Mouse (Mus musculus): ENCODE results near the gene Serpina1e. TPM values are rescaled to one million over a fixed set of nuclear protein-coding genes. Genes with fewer than 3 reads are reported as not detected.

Serpina1e gene
- not detected in 2 replicates for polyA plus RNA-seq (2016; fragmentation: Nextera tagmentation; extraction: Ambion mirVana)

DNA sequence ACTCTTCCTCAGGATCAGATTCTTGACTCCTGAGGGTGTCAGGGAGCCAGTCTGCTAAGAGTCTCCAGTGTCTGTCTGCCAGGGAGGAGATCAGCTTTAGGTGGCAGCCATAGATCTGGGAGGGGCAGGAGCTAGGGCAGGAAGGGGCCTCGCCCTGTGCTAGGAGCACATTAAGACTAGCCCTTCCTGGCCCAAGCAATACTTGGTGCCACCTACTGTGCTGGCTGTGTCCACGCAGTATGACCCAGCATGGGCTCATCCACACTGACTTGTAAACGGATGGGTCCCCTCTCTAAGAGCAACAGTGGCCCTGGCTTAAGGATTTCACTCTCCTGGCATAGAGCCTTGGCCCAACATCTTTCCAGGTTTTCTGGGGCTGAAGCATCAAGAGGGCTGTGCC is at the start of gene Serpina1e:
Serpina1e (minus strand) TSS at position 178 of the 400 bp plus-strand sequence.
- no peaks in the 10 kb centered on the region for H3K27me3 ChIP-seq
- H3K9me3 ChIP-seq (replicated peaks), result no peaks in the 10 kb centered on the region
- no peak within 1 kb of the TSS for H3K4me3 ChIP-seq
- no peak for ATAC-seq (ENCODE audit: low FRiP score)
- no peaks in the 10 kb centered on the region for H3K36me3 ChIP-seq
- no peak within 1 kb of the TSS for H3K9ac ChIP-seq
- H3K4me1 ChIP-seq, result no peaks in the 10 kb centered on the region
- WGBS, result 75% methylated on average over 3 of the region's 3 CpGs
- H3K4me2 ChIP-seq (replicated peaks), result no peak within 1 kb of the TSS
- no peak within 1 kb of the TSS for H3K27ac ChIP-seq

DNA sequence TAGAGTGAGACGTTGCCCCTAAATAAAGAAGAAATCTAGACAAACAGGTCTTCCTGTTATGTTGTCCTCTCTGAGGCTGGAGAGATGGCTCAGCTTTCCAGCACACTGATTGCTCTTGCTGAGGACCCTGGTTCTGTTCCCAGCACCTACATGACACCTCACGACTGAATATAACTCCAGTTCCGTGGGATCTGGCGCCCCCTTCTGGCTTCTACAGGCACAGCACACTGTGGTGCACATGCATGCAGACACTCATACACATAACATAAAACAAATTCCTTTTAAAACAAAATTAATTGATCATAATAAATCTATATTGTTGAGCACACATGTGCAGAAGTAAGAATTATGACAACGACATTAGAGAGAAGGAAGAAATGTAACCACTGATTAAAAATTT is 45.9 kb upstream of the Serpina1e start:
- Histone ChIP-seq H3K36me3 (no peaks in the 10 kb centered on the region), H3K9ac (no peak overlapping the region), H3K27ac (no peak overlapping the region), H3K4me1 (no peaks in the 10 kb centered on the region; the same call in 1 of the 2 replicates), H3K27me3 (no peaks in the 10 kb centered on the region), H3K4me2 (replicated peaks) (no peak overlapping the region), H3K9me3 (replicated peaks) (peaks cover 6% of the 10 kb centered on the region), H3K4me3 (no peak overlapping the region)
- WGBS, result 83% methylated on average over 5 of the region's 5 CpGs
- no peak for ATAC-seq (ENCODE audit: low FRiP score)

DNA sequence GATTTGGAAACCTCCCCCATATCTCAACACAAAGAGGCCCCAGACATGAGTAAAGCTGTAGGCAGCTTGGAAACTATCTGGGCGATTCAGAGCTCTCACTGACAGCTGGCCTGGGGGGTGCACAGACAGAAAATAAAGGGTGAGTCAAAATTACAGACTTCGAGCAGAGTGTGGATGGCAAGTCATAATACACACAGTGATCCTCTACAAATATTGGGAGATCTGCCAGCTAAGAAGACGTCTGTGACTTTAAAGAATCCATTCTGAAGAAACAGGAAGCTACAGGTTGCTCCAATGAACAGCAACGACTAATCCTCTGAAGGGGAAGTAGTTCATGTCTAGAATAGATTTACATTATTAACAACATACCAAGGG is 44.5 kb upstream of the Serpina1e start:
- Histone ChIP-seq H3K9me3 (replicated peaks) (peaks cover 6% of the 10 kb centered on the region), H3K9ac (no peak overlapping the region), H3K27ac (no peak overlapping the region), H3K4me2 (replicated peaks) (no peak overlapping the region), H3K4me1 (no peaks in the 10 kb centered on the region; the same call in 1 of the 2 replicates), H3K27me3 (no peaks in the 10 kb centered on the region), H3K4me3 (no peak overlapping the region), H3K36me3 (no peaks in the 10 kb centered on the region)
- WGBS, result 76% methylated on average over 4 of the region's 4 CpGs
- no peak for ATAC-seq (ENCODE audit: low FRiP score)

DNA sequence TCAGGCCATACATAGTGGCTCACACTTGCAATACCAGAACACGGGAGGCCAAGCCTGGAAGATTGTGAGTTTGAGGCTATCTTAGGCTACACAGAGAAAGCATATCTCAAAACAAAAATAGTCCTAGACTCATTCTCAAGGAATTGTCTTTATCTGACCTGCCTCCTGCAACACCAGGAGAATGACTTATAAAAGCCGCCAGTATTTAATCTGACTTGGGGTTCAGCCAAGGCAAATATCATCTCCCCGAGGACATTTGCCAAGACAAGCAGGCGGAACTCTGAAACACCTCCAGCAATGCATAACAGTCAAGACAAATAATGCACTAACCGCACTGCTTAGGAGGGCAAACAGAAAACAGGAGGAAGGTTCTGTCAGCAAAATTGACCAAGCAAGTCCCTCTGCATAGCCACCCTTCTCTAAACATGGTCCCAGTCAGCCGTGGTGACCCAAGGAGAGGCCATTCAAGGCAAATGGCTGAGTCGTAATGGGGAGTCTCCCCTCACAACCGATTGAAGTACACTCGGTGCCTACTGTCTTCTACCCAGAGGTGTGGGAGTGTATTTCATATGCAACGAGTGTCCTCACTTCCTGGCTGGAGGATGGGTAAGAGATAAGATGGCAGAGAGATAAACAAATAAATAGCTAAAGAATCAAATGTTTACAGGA is 43.9 kb upstream of the Serpina1e start:
- no peak overlapping the region for H3K9ac ChIP-seq
- H3K9me3 ChIP-seq (replicated peaks), result peaks cover 6% of the 10 kb centered on the region
- no peak overlapping the region for H3K4me3 ChIP-seq
- H3K27me3 ChIP-seq, result no peaks in the 10 kb centered on the region
- WGBS, result 89% methylated on average over 10 of the region's 10 CpGs
- no peaks in the 10 kb centered on the region for H3K36me3 ChIP-seq
- no peaks in the 10 kb centered on the region; the same call in 1 of the 2 replicates for H3K4me1 ChIP-seq
- no peak for ATAC-seq (ENCODE audit: low FRiP score)
- H3K27ac ChIP-seq, result no peak overlapping the region
- H3K4me2 ChIP-seq (replicated peaks), result no peak overlapping the region

DNA sequence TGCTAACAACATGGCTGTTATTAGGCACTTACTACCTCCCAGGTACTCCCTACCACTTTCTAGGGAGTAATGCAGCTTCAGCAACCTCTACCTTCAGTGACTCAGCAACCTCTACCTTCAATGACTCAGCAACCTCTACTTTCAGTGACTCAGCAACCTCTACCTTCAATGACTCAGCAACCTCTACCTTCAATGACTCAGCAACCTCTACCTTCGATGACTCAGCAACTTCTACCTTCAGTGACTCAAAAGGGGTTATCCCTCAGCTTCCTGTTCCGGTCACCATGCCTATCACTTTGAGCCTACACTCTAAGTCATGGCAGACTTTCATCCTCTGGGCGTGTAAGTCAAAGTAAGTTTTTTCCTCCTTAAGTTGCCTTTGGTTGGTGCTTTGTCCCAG is 41.8 kb upstream of the Serpina1e start:
- Histone ChIP-seq H3K36me3 (no peaks in the 10 kb centered on the region), H3K4me3 (no peak overlapping the region), H3K9ac (no peak overlapping the region), H3K9me3 (replicated peaks) (peaks cover 6% of the 10 kb centered on the region), H3K27ac (no peak overlapping the region), H3K4me1 (no peaks in the 10 kb centered on the region; the same call in 1 of the 2 replicates), H3K4me2 (replicated peaks) (no peak overlapping the region), H3K27me3 (no peaks in the 10 kb centered on the region)
- 93% methylated on average over 3 of the region's 3 CpGs for WGBS
- no peak for ATAC-seq (ENCODE audit: low FRiP score)

DNA sequence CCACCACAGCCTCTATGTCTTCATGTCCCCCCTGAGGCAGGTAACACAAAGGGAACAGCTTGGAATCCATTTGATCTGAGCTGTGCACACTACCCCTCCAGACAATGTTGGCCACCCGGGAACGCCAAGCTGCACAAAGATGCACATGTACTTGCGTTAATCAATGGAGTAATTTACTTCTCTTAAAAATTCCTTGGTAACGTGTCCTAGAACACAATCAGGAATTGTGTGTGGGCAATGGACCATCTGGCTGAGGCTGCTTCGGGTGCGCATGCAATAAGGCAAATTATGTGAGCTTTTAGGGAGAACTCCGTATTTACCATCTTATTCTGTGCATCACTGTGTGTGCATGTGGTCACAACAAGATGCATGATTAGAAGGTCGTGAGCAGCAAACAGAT is 40.8 kb upstream of the Serpina1e start:
- ATAC-seq (ENCODE audit: low FRiP score), result no peak
- no peak overlapping the region for H3K9ac ChIP-seq
- no peaks in the 10 kb centered on the region for H3K27me3 ChIP-seq
- no peak overlapping the region for H3K27ac ChIP-seq
- H3K36me3 ChIP-seq, result no peaks in the 10 kb centered on the region
- H3K4me1 ChIP-seq, result no peaks in the 10 kb centered on the region; the same call in 1 of the 2 replicates
- peaks cover 4% of the 10 kb centered on the region for H3K9me3 ChIP-seq (replicated peaks)
- 78% methylated on average over 8 of the region's 8 CpGs for WGBS
- H3K4me2 ChIP-seq (replicated peaks), result no peak overlapping the region
- H3K4me3 ChIP-seq, result no peak overlapping the region

DNA sequence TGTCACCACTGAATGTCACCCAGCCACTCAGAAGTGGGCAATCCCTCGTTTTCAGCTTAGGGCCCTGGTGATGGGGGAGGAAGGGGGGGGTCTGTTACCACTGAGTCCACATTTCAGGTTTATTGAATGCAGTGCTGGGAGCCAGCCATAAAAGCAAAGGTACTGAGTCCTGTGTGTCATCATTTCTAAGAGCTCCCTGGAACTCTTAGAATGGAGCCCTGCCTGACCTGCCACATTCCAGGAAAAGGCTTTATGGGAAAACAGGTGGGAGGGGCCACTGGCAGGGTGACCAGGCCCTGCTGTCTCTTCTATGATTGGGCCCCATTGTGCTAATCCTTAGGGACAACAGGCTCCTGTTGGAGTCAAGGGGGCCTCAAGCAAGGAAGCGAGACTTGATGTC is 37.7 kb upstream of the Serpina1e start:
- Histone ChIP-seq H3K27ac (no peak overlapping the region), H3K4me2 (replicated peaks) (no peak overlapping the region), H3K9me3 (replicated peaks) (no peaks in the 10 kb centered on the region), H3K9ac (no peak overlapping the region), H3K27me3 (peaks cover 5% of the 10 kb centered on the region; the same call in 1 of the 2 replicates), H3K4me1 (no peaks in the 10 kb centered on the region; the same call in 1 of the 2 replicates), H3K4me3 (no peak overlapping the region), H3K36me3 (no peaks in the 10 kb centered on the region)
- no peak for ATAC-seq (ENCODE audit: low FRiP score)
- WGBS, result 75% methylated on average over 2 of the region's 2 CpGs

DNA sequence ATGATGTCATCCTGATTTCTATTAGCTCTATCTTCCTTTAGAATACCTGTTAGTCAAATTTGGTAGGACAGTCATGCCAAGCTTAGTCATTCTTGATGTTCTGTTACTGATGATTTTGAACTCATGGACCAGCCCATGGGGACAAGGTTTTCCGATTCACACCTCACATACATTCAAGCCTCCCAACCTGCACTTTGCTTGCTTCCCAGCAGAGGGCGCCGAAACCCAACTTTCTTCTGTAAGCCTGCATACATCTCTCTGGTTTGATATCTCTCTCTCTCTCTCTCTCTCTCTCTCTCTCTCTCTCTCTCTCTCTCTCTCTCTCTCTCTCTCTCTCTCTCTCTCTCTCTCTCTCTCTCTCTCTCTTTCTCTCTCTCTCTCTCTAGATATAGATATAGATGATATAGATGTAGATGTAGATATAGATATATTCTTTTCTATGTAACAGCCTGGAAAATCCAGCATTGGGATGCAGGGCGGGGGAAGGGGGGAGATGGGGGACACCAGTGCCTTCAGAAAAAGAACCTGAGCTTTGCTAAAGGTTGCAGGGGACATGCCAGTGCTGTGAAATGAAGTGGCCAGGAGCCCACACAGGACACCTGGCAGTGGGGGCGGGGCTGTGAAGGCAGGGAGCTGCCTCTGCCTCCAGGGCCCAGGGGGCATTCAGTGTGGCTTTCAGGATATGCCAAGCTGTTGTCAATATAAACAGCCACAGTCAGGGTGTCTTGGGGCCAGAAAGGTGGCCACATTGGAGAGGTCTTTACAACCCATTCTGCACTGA is 36.7 kb upstream of the Serpina1e start:
- no peak for ATAC-seq (ENCODE audit: low FRiP score)
- 39% methylated on average over 5 of the region's 5 CpGs for WGBS

DNA sequence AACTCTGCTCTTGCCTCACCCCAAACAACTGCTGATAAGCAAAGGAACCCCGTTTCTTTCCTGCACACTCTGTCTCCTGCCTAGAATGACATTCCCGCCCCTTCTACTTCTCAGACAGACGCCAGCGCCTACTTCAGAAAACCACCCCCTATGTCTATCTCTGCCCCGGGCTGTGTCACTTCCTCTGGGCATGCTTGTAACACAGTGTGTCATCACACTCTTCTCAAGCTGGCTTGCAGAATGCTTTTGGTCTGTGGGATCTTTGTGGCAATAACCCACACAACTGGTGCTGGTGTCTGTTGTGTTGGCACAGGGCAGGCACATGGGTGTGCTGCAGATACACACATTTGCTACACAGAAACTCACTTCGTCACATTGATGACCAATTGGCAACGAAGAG is 34.2 kb upstream of the Serpina1e start:
- Histone ChIP-seq H3K4me2 (replicated peaks) (no peak overlapping the region), H3K27ac (no peak overlapping the region), H3K9me3 (replicated peaks) (no peaks in the 10 kb centered on the region), H3K36me3 (no peaks in the 10 kb centered on the region), H3K4me3 (no peak overlapping the region), H3K27me3 (peaks cover 5% of the 10 kb centered on the region; the same call in 1 of the 2 replicates), H3K9ac (no peak overlapping the region), H3K4me1 (no peaks in the 10 kb centered on the region)
- ATAC-seq (ENCODE audit: low FRiP score), result no peak
- 80% methylated on average over 7 of the region's 7 CpGs for WGBS

More for the DNA sequence above, 36.7 kb upstream of the Serpina1e start:
- no peaks in the 10 kb centered on the region for H3K9me3 ChIP-seq (replicated peaks)
- no peaks in the 10 kb centered on the region for H3K36me3 ChIP-seq
- H3K9ac ChIP-seq, result no peak overlapping the region
- no peaks in the 10 kb centered on the region; the same call in 1 of the 2 replicates for H3K4me1 ChIP-seq
- no peak overlapping the region for H3K4me2 ChIP-seq (replicated peaks)
- H3K27me3 ChIP-seq, result peaks cover 5% of the 10 kb centered on the region; the same call in 1 of the 2 replicates
- no peak overlapping the region for H3K4me3 ChIP-seq
- no peak overlapping the region for H3K27ac ChIP-seq

DNA sequence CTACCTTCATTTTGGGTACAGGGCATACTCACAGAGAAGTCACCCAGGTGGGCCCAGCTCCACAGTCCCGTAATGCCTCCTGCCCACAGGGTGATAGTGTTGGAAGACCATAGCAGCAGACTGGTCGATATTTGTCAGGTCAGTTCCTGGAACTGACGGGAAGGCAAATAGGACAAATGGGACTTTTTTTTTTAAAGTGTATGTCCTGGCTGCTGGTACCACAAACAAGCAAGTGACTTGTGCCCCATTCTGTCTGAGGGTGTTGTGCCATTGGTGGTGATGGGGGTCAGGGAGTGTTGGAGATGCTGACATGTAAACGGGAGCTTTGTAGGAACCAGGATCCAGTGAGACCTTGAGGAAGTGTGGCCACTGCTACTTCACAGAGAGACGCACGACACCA is 31.1 kb upstream of the Serpina1e start, which contains the start of gene Serpina11:
Serpina11 (minus strand) TSS at position 101 of the 400 bp plus-strand sequence.
- H3K36me3 ChIP-seq, result no peaks in the 10 kb centered on the region
- no peak within 1 kb of the TSS for H3K4me3 ChIP-seq
- H3K27ac ChIP-seq, result no peak within 1 kb of the TSS
- no peak within 1 kb of the TSS for H3K9ac ChIP-seq
- peaks cover 5% of the 10 kb centered on the region; the same call in 1 of the 2 replicates for H3K27me3 ChIP-seq
- H3K4me1 ChIP-seq, result no peaks in the 10 kb centered on the region
- H3K9me3 ChIP-seq (replicated peaks), result no peaks in the 10 kb centered on the region
- ATAC-seq (ENCODE audit: low FRiP score), result no peak
- 84% methylated on average over 6 of the region's 6 CpGs for WGBS
- H3K4me2 ChIP-seq (replicated peaks), result no peak within 1 kb of the TSS

DNA sequence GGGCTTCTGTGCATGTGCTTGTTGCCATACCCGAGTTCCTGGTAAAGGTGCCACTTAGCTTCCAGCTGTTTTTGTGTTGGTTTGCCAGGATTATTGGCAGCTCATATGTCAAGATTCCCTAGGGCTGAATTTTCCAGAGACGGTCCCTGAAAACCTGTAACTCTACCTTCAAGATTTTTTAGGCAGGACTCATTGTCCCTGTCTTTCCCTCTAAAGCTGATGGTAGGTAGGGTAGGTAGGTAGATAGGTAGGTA is 30.7 kb upstream of the Serpina1e start:
- no peak for ATAC-seq (ENCODE audit: low FRiP score)
- no peak overlapping the region for H3K4me3 ChIP-seq
- WGBS, result 66% methylated on average over 2 of the region's 2 CpGs
- H3K36me3 ChIP-seq, result no peaks in the 10 kb centered on the region
- H3K27ac ChIP-seq, result no peak overlapping the region
- no peaks in the 10 kb centered on the region for H3K4me1 ChIP-seq
- no peak overlapping the region for H3K4me2 ChIP-seq (replicated peaks)
- no peaks in the 10 kb centered on the region for H3K9me3 ChIP-seq (replicated peaks)
- peaks cover 5% of the 10 kb centered on the region; the same call in 1 of the 2 replicates for H3K27me3 ChIP-seq
- H3K9ac ChIP-seq, result no peak overlapping the region

DNA sequence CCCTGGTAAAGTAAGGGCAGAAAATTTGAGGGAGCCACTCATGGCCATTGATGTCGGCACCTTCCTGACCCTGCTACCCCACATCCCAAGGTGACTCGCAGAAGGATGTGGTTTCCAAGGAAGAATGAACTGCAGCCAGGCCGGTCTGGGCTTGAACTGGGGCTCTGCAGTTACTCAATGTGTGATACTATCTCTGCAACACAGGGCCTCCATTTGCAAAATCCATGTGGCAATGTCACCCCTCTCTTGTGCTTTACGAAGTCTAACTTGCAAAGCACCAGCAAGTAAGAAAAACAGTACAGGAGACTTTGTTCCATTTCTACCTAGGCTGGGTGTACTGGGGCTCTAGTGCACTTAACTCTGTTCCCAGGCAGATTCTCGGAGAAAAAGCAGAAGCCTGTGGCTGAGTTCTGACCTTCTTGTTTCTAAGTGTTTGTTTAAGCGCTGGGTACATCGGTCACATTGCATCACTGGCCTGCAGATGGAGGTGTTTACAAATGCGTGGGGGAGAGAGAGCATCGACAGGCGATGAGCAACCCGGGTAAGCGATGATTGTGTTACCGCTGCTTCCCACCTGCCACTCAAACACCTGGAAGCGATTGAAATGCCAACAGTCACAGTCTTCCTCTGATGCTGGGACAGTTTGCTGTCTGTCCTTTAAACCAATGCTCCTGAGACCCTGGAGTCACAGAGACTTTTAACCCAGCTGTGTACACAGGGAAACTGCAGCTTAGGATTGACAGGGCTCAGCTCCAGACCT is 30.2 kb upstream of the Serpina1e start:
- Histone ChIP-seq H3K4me3 (no peak overlapping the region), H3K9me3 (replicated peaks) (no peaks in the 10 kb centered on the region), H3K4me2 (replicated peaks) (no peak overlapping the region), H3K9ac (no peak overlapping the region), H3K27ac (no peak overlapping the region), H3K4me1 (no peaks in the 10 kb centered on the region), H3K36me3 (no peaks in the 10 kb centered on the region), H3K27me3 (no peaks in the 10 kb centered on the region; the same call in 1 of the 2 replicates)
- no peak for ATAC-seq (ENCODE audit: low FRiP score)
- WGBS, result 67% methylated on average over 14 of the region's 14 CpGs
